In the genomic region with DNA sequence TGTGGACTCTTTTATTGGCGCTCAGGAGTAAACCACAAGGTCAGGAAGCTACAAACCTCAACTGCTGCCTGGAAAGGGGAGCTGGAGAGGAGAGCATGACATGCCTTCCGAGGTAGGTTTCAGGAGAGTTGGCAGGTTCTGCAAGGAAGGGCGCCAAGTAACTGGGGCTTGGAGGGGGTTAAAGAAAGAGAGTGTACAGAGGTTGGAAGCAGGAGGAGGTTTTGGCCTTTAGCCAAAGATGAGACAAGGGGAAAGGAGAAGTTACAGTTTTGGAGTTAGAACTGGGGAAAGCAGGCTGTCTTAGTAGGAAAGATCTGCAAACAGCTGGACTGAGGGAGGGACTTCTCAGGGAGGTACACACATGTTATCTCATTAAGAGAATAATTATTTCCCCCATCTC, we compare ENCODE assay signal across 12 mouse cellular contexts. TPM values are rescaled to one million over a fixed set of nuclear protein-coding genes. Genes with fewer than 3 reads are reported as not detected.
A peak's percentile ranks its signal among the peaks of the same experiment; 100 is the strongest.
DNase-seq lines count a peak whose midpoint lies in the region; ATAC-seq and TF ChIP-seq lines count a peak whose summit lies in the region.
"Had no signal": no experiment of that assay in that cellular context is flagged by ENCODE, and none has a peak within 500 bp of the region (broad histone marks: within the 10 kb centered on the region; RNA-seq: fewer than 3 reads in every experiment).

No protein-coding gene starts in this region.

- no peaks in the 10 kb centered on the region for H3K36me3 ChIP-seq in hindbrain, embryonic 13.5 days
- no peaks in the 10 kb centered on the region for H3K36me3 ChIP-seq in hindbrain, embryonic 11.5 days (ENCODE audit: control insufficient read depth, insufficient read depth, low read length)
- no peaks in the 10 kb centered on the region for H3K36me3 ChIP-seq in midbrain, postnatal 0 days (ENCODE audit: insufficient read depth, low read length)
- no peaks in the 10 kb centered on the region for H3K36me3 ChIP-seq in midbrain, embryonic 15.5 days (replicated peaks)
- no peaks in the 10 kb centered on the region for H3K36me3 ChIP-seq in intestine, embryonic 15.5 days

- peaks cover 27% of the 10 kb centered on the region for H3K4me1 ChIP-seq in hindbrain, embryonic 13.5 days (replicated peaks)
- H3K4me1 ChIP-seq in hindbrain, embryonic 11.5 days (replicated peaks; ENCODE audit: control insufficient read depth, insufficient read depth, low read length): 0 out of 2 replicates have a peak, but pooled peaks cover 2% of the 10 kb centered on the region
- H3K4me1 ChIP-seq in midbrain, postnatal 0 days (ENCODE audit: insufficient read depth, low read length): peaks cover 7% of the 10 kb centered on the region; the same call in 1 of the 2 replicates
- H3K4me1 ChIP-seq in midbrain, embryonic 15.5 days: peaks cover 24% of the 10 kb centered on the region
- peaks cover 13% of the 10 kb centered on the region; the same call in 1 of the 2 replicates for H3K4me1 ChIP-seq in intestine, embryonic 15.5 days (replicated peaks)

- TF ChIP-seq CTCF in midbrain, postnatal 0 days (IDR thresholded peaks at IDR 0.05): no peak

- peak overlapping the region; percentile 10; the same call in 1 of the 2 replicates for H3K27ac ChIP-seq in hindbrain, embryonic 13.5 days
- H3K27ac ChIP-seq in hindbrain, embryonic 11.5 days (ENCODE audit: low read depth, low read length): no peak overlapping the region
- no peak overlapping the region for H3K27ac ChIP-seq in midbrain, postnatal 0 days (ENCODE audit: low read depth, low read length)
- no peak overlapping the region for H3K27ac ChIP-seq in midbrain, embryonic 15.5 days
- H3K27ac ChIP-seq in intestine, embryonic 15.5 days: peak overlapping the region; percentile 88

- no peak for DNase-seq in hindbrain, embryonic 11.5 days (ENCODE audit: low spot score)
- DNase-seq in midbrain, postnatal 0 days (ENCODE audit: low spot score): peak; percentile 29
- no peak for DNase-seq in spleen, adult 18-20 months
- DNase-seq in cerebellum, adult 9-10 months: no peak
- no peak for DNase-seq in embryo, embryonic 11 days
- DNase-seq: cerebellum, postnatal 25 days; gastrocnemius, postnatal 14 days; kidney, postnatal 14 days had no signal

- no peak overlapping the region for H3K4me3 ChIP-seq in hindbrain, embryonic 13.5 days
- H3K4me3 ChIP-seq in hindbrain, embryonic 11.5 days (ENCODE audit: low read depth, low read length): no peak overlapping the region
- no peak overlapping the region for H3K4me3 ChIP-seq in midbrain, postnatal 0 days (ENCODE audit: low read depth, low read length)
- H3K4me3 ChIP-seq in midbrain, embryonic 15.5 days: no peak overlapping the region
- no peak overlapping the region for H3K4me3 ChIP-seq in intestine, embryonic 15.5 days (replicated peaks)

- ATAC-seq in hindbrain, embryonic 13.5 days (ENCODE audit: low FRiP score): no peak
- no peak for ATAC-seq in hindbrain, embryonic 11.5 days (ENCODE audit: low FRiP score)
- ATAC-seq in midbrain, postnatal 0 days (ENCODE audit: low FRiP score): no peak
- ATAC-seq in midbrain, embryonic 15.5 days (replicated peaks): no peak
- peak; percentile 73 for ATAC-seq in intestine, embryonic 15.5 days
- ATAC-seq: CD4-positive, CD25-positive, alpha-beta regulatory T cell, adult 4 months had no signal

- no peak overlapping the region for H3K4me2 ChIP-seq in hindbrain, embryonic 13.5 days
- no peak overlapping the region for H3K4me2 ChIP-seq in hindbrain, embryonic 11.5 days (replicated peaks; ENCODE audit: low read depth, low read length)
- no peak overlapping the region for H3K4me2 ChIP-seq in midbrain, postnatal 0 days (ENCODE audit: low read depth, low read length, poor library complexity, severe bottlenecking)
- no peak overlapping the region for H3K4me2 ChIP-seq in midbrain, embryonic 15.5 days
- no peak overlapping the region for H3K4me2 ChIP-seq in intestine, embryonic 15.5 days (replicated peaks)

- no peak overlapping the region for H3K9ac ChIP-seq in hindbrain, embryonic 13.5 days
- no peak overlapping the region for H3K9ac ChIP-seq in hindbrain, embryonic 11.5 days (ENCODE audit: low read depth, low read length)
- H3K9ac ChIP-seq in midbrain, postnatal 0 days (replicated peaks; ENCODE audit: low read length, poor library complexity, severe bottlenecking): no peak overlapping the region
- no peak overlapping the region for H3K9ac ChIP-seq in midbrain, embryonic 15.5 days
- H3K9ac ChIP-seq in intestine, embryonic 15.5 days: no peak overlapping the region

- H3K27me3 ChIP-seq in hindbrain, embryonic 13.5 days: no peaks in the 10 kb centered on the region
- H3K27me3 ChIP-seq in hindbrain, embryonic 11.5 days (ENCODE audit: control insufficient read depth, insufficient read depth, low read length): no peaks in the 10 kb centered on the region
- no peaks in the 10 kb centered on the region for H3K27me3 ChIP-seq in midbrain, postnatal 0 days (ENCODE audit: insufficient read depth, low read length)
- H3K27me3 ChIP-seq in midbrain, embryonic 15.5 days (replicated peaks): no peaks in the 10 kb centered on the region
- H3K27me3 ChIP-seq in intestine, embryonic 15.5 days (replicated peaks): no peaks in the 10 kb centered on the region

- peaks cover 12% of the 10 kb centered on the region for H3K9me3 ChIP-seq in hindbrain, embryonic 13.5 days
- no peaks in the 10 kb centered on the region for H3K9me3 ChIP-seq in hindbrain, embryonic 11.5 days (ENCODE audit: control insufficient read depth, low read length)
- H3K9me3 ChIP-seq in midbrain, postnatal 0 days (ENCODE audit: low read length): no peaks in the 10 kb centered on the region
- H3K9me3 ChIP-seq in midbrain, embryonic 15.5 days: no peaks in the 10 kb centered on the region
- 0 out of 2 replicates have a peak, but pooled peaks cover 6% of the 10 kb centered on the region for H3K9me3 ChIP-seq in intestine, embryonic 15.5 days

- 83% methylated on average over 3 of the region's 3 CpGs for WGBS in hindbrain, embryonic 13.5 days
- 87% methylated on average over 3 of the region's 3 CpGs for WGBS in hindbrain, embryonic 11.5 days
- 62% methylated on average over 3 of the region's 3 CpGs for WGBS in midbrain, postnatal 0 days
- WGBS in midbrain, embryonic 15.5 days: 84% methylated on average over 3 of the region's 3 CpGs
- 47% methylated on average over 3 of the region's 3 CpGs for WGBS in intestine, embryonic 15.5 days

RNA-seq across cellular contexts. Expression of gene Traf3ip2, which starts 16.9 kb away (rescaled TPM):
- 8.6 TPM in 2 replicates for polyA plus RNA-seq in hindbrain, embryonic 13.5 days (2015; fragmentation: Nextera tagmentation; extraction: Ambion mirVana)
- polyA plus RNA-seq in hindbrain, embryonic 11.5 days (2014; fragmentation: Nextera tagmentation; extraction: Ambion mirVana): 5.6 and 7.2 TPM in 2 replicates
- 0.47 and 1.9 TPM in 2 replicates for total RNA-seq in midbrain, postnatal 0 days (2014; rRNA removed)
- polyA plus RNA-seq in midbrain, postnatal 0 days (2015; fragmentation: Nextera tagmentation; extraction: Ambion mirVana): 4.2 and 6.1 TPM in 2 replicates
- 5.9 and 7.0 TPM in 2 replicates for polyA plus RNA-seq in midbrain, embryonic 15.5 days (2015; fragmentation: Nextera tagmentation; extraction: Ambion mirVana)
- 25.8 and 29.4 TPM in 2 replicates for polyA plus RNA-seq in intestine, embryonic 15.5 days (2015; fragmentation: Nextera tagmentation; extraction: Ambion mirVana)

Comparison
In these comparisons a context has a peak if more than half of its experiments do, and no peak if none do; other contexts are left out.
1. H3K27ac ChIP-seq: peak in hindbrain, embryonic 13.5 days (single experiment) and intestine, embryonic 15.5 days (single experiment); none in hindbrain, embryonic 11.5 days (single experiment), midbrain, postnatal 0 days (single experiment) and midbrain, embryonic 15.5 days (single experiment).